Mouse (Mus musculus): ENCODE measurements around the gene Cela3b.
"Not testable (repeated sequence)": the region's sequence is repeated elsewhere in the genome, so short reads cannot be mapped to it uniquely, and the experiment has no call there.

The Cela3b gene

GRCm38 (mm10) chr4:137461217-137461616 lies 30.9 kb upstream of the Cela3b start:
- DNase-seq (ENCODE audit: low read depth): no peak

GRCm38 (mm10) chr4:137460676-137461075 lies 30.3 kb upstream of the Cela3b start:
- no peak for DNase-seq (ENCODE audit: low read depth)

GRCm38 (mm10) chr4:137458861-137459260 lies 28.5 kb upstream of the Cela3b start:
- no peak for DNase-seq (ENCODE audit: low read depth)

GRCm38 (mm10) chr4:137458310-137458709 lies 28.0 kb upstream of the Cela3b start:
- DNase-seq (ENCODE audit: low read depth): no peak

- no peak for DNase-seq (ENCODE audit: low read depth)
Measured at GRCm38 (mm10) chr4:137457292-137457691, 27.0 kb upstream of the Cela3b start.

- DNase-seq (ENCODE audit: low read depth): no peak
Measured at GRCm38 (mm10) chr4:137456581-137456980, 26.2 kb upstream of the Cela3b start.

- no peak for DNase-seq (ENCODE audit: low read depth)
Measured at GRCm38 (mm10) chr4:137454582-137454981, 24.2 kb upstream of the Cela3b start.

- DNase-seq (ENCODE audit: low read depth): no peak
Measured at GRCm38 (mm10) chr4:137453234-137453767, 23.0 kb upstream of the Cela3b start, which contains the start of gene 1700013G24Rik. Gene 1700013G24Rik, plus strand, starts transcription at chr4:137453284.

GRCm38 (mm10) chr4:137452190-137452589 lies 21.9 kb upstream of the Cela3b start:
- DNase-seq (ENCODE audit: low read depth): no peak

- no peak for DNase-seq (ENCODE audit: low read depth)
Measured at GRCm38 (mm10) chr4:137449715-137450114, 19.4 kb upstream of the Cela3b start.

GRCm38 (mm10) chr4:137449132-137449531 lies 18.8 kb upstream of the Cela3b start:
- peak; percentile 44 for DNase-seq (ENCODE audit: low read depth)

- DNase-seq (ENCODE audit: low read depth): peak; percentile 48
Measured at GRCm38 (mm10) chr4:137448641-137449040, 18.3 kb upstream of the Cela3b start.

- peak; percentile 74 for DNase-seq (ENCODE audit: low read depth)
Measured at GRCm38 (mm10) chr4:137448197-137448596, 17.9 kb upstream of the Cela3b start.

- peak; percentile 70 for DNase-seq (ENCODE audit: low read depth)
Measured at GRCm38 (mm10) chr4:137447363-137448196, 17.2 kb upstream of the Cela3b start.

- DNase-seq (ENCODE audit: low read depth): no peak
Measured at GRCm38 (mm10) chr4:137445881-137446280, 15.5 kb upstream of the Cela3b start.

- peak; percentile 72 for DNase-seq (ENCODE audit: low read depth)
Measured at GRCm38 (mm10) chr4:137443625-137444024, 13.3 kb upstream of the Cela3b start.

GRCm38 (mm10) chr4:137441332-137441731 lies 11.0 kb upstream of the Cela3b start:
- no peak for DNase-seq (ENCODE audit: low read depth)

GRCm38 (mm10) chr4:137438842-137439241 lies 8.5 kb upstream of the Cela3b start:
- DNase-seq (ENCODE audit: low read depth): no peak

- DNase-seq (ENCODE audit: low read depth): no peak
Measured at GRCm38 (mm10) chr4:137436979-137437669, 6.8 kb upstream of the Cela3b start.

GRCm38 (mm10) chr4:137432700-137433550 lies 2.6 kb upstream of the Cela3b start:
- DNase-seq (ENCODE audit: low read depth): not testable (repeated sequence)

GRCm38 (mm10) chr4:137417712-137418564 lies 12.4 kb downstream of the Cela3b start:
- peak; percentile 20 for DNase-seq (ENCODE audit: low read depth)
